Mouse (Mus musculus): Measurements from ENCODE around the gene Cntnap2. TPM values are rescaled to one million over a fixed set of nuclear protein-coding genes. Genes with fewer than 3 reads are reported as not detected.

Gene Cntnap2
- total and polyA plus RNA-seq, 2 experiments from 2014 or later, result 0.04 to 1.4 TPM

DNA sequence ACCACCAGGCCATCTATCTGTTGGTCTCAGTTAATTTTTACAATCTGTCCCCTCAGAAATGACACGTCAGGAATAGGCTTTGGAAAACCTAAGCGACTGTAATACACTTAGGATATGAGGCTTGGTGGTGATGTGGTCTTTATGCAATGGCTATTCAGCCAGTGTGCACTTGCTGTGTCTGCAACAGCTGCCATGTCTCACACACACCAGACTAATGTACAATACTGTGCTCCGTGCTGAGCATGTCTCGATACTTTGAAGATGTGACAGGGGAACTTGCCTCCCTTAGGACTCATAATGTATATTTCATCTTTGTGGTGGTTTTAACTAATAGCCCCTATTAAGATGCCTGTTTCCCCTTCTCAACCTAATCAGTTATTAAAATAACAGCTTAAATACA, 1142.7 kb downstream of the Cntnap2 start:
- Histone ChIP-seq H3K4me1 (ENCODE audit: control insufficient read depth, insufficient read depth) (no peaks in the 10 kb centered on the region), H3K36me3 (replicated peaks; ENCODE audit: control insufficient read depth, insufficient read depth, low read length) (no peaks in the 10 kb centered on the region), H3K9me3 (replicated peaks; ENCODE audit: control insufficient read depth, low read length) (no peaks in the 10 kb centered on the region), H3K4me3 (ENCODE audit: low read depth, low read length) (no peak overlapping the region), H3K4me2 (ENCODE audit: low read depth, low read length) (no peak overlapping the region), H3K27me3 (ENCODE audit: control insufficient read depth, insufficient read depth, low read length) (no peaks in the 10 kb centered on the region), H3K9ac (replicated peaks; ENCODE audit: low read depth, low read length) (no peak overlapping the region), H3K27ac (ENCODE audit: low read depth) (no peak overlapping the region)
- ATAC-seq (ENCODE audit: insufficient read depth, low read depth) (no peak), DNase-seq (ENCODE audit: low spot score) (no peak)
- 71% methylated on average over 4 of the region's 4 CpGs for WGBS
- TF ChIP-seq EP300 (IDR thresholded peaks at IDR 0.05; ENCODE audit: low read depth) (no peak), CTCF (IDR thresholded peaks at IDR 0.05; ENCODE audit: low read depth) (no peak)

DNA sequence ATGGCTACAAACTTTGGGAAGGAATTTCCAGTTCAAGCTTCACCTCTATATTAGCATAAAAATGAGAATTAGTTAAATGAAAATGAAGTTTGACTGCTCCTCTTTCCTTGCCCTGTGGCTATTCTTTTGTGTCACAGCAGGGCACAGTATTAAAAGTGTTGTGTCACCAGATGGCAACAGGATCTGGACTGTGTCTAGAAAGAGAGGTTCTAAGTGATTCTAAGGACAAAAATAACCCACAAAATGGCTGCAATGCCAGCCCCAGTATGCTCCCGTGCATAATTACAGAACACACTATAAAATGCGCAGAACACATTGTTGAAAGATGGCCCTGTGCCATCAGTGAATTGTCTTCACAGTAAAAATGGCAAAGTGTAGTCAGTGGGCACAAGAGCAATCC, 1146.4 kb downstream of the Cntnap2 start:
- TF ChIP-seq EP300 (IDR thresholded peaks at IDR 0.05; ENCODE audit: low read depth) (no peak), CTCF (IDR thresholded peaks at IDR 0.05; ENCODE audit: low read depth) (no peak)
- DNase-seq (ENCODE audit: low spot score), result no peak
- WGBS, result 48% methylated on average over 2 of the region's 2 CpGs
- Histone ChIP-seq H3K4me1 (ENCODE audit: control insufficient read depth, insufficient read depth) (no peaks in the 10 kb centered on the region), H3K36me3 (replicated peaks; ENCODE audit: control insufficient read depth, insufficient read depth, low read length) (no peaks in the 10 kb centered on the region), H3K4me2 (ENCODE audit: low read depth, low read length) (no peak overlapping the region), H3K4me3 (ENCODE audit: low read depth, low read length) (no peak overlapping the region), H3K9me3 (replicated peaks; ENCODE audit: control insufficient read depth, low read length) (no peaks in the 10 kb centered on the region), H3K27me3 (ENCODE audit: control insufficient read depth, insufficient read depth, low read length) (no peaks in the 10 kb centered on the region), H3K27ac (ENCODE audit: low read depth) (no peak overlapping the region), H3K9ac (replicated peaks; ENCODE audit: low read depth, low read length) (no peak overlapping the region)
- ATAC-seq (ENCODE audit: insufficient read depth, low read depth), result no peak

DNA sequence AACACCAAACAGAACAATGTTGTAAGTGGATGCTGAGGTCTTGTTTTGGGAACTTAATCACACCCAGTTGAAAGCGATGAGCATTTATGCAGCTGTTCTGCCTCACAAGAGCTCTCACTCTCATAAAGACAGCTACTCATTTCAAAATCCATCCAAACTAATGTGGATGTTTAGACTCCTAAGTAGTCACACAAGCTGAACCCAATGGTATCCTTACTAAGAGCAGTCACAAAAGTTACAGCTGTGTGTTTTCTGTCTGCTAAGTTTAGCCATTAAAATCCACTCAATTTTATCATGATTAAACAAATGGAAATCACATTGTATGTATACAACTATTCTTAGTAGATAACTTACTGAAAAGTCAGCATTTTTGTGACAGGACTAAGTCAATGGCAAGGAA, 1173.7 kb downstream of the Cntnap2 start:
- Histone ChIP-seq H3K27me3 (ENCODE audit: control insufficient read depth, insufficient read depth, low read length) (no peaks in the 10 kb centered on the region), H3K4me2 (ENCODE audit: low read depth, low read length) (no peak overlapping the region), H3K9me3 (replicated peaks; ENCODE audit: control insufficient read depth, low read length) (no peaks in the 10 kb centered on the region), H3K36me3 (replicated peaks; ENCODE audit: control insufficient read depth, insufficient read depth, low read length) (no peaks in the 10 kb centered on the region), H3K27ac (ENCODE audit: low read depth) (no peak overlapping the region), H3K4me1 (ENCODE audit: control insufficient read depth, insufficient read depth) (no peaks in the 10 kb centered on the region), H3K9ac (replicated peaks; ENCODE audit: low read depth, low read length) (no peak overlapping the region), H3K4me3 (ENCODE audit: low read depth, low read length) (no peak overlapping the region)
- no peak for DNase-seq (ENCODE audit: low spot score)
- TF ChIP-seq CTCF (IDR thresholded peaks at IDR 0.05; ENCODE audit: low read depth), result no peak
- TF ChIP-seq EP300 (IDR thresholded peaks at IDR 0.05; ENCODE audit: low read depth), result no peak
- WGBS, result 95% methylated on average over 1 of the region's 1 CpGs
- no peak for ATAC-seq (ENCODE audit: insufficient read depth, low read depth)

DNA sequence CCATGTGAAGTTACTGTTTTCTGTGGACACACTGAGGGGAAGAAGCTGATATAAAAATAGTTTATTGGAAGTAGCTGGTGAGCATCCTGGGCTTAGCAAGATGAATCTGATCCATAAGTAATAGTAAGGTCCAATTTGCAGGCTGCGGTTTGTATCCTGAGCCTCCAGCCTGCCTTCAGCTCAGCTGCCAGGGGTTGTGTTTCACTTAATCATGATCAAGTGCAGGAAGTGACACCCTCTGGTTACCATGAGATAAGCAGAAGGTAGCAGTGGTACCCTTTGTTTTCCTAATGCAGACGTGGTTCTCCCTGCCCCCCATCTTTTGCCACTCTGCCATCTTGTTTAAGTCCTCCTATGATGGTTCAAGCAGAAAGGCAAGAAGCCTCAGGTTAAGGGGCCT, 1181.2 kb downstream of the Cntnap2 start:
- Histone ChIP-seq H3K27ac (ENCODE audit: low read depth) (no peak overlapping the region), H3K4me3 (ENCODE audit: low read depth, low read length) (no peak overlapping the region), H3K4me2 (ENCODE audit: low read depth, low read length) (no peak overlapping the region), H3K9ac (replicated peaks; ENCODE audit: low read depth, low read length) (no peak overlapping the region), H3K27me3 (ENCODE audit: control insufficient read depth, insufficient read depth, low read length) (no peaks in the 10 kb centered on the region), H3K4me1 (ENCODE audit: control insufficient read depth, insufficient read depth) (no peaks in the 10 kb centered on the region), H3K36me3 (replicated peaks; ENCODE audit: control insufficient read depth, insufficient read depth, low read length) (no peaks in the 10 kb centered on the region), H3K9me3 (replicated peaks; ENCODE audit: control insufficient read depth, low read length) (no peaks in the 10 kb centered on the region)
- TF ChIP-seq EP300 (IDR thresholded peaks at IDR 0.05; ENCODE audit: low read depth) (no peak), CTCF (IDR thresholded peaks at IDR 0.05; ENCODE audit: low read depth) (no peak)
- DNase-seq (ENCODE audit: low spot score) (no peak), ATAC-seq (ENCODE audit: insufficient read depth, low read depth) (no peak)
- WGBS, result 44% methylated on average over 2 of the region's 2 CpGs

DNA sequence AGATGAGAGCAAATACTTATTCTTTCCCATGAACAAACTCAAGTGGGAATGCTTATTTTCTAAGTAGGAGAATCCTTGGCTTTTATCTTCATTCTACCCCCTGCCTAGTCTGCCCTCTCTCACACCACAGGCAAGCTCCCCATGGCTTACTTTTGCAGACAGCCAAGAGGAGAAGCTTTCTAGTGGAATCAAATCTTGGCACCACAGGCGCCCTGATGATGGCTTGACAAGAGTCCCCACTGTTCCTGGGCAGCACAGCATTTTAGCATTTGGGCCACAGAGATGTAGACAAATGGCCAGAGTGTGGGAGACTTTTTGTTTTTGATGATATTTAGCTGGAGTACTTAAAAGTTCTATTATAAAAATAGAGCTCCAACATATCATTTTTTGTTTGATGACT, 1204.0 kb downstream of the Cntnap2 start:
- no peaks in the 10 kb centered on the region for H3K36me3 ChIP-seq (replicated peaks; ENCODE audit: control insufficient read depth, insufficient read depth, low read length)

DNA sequence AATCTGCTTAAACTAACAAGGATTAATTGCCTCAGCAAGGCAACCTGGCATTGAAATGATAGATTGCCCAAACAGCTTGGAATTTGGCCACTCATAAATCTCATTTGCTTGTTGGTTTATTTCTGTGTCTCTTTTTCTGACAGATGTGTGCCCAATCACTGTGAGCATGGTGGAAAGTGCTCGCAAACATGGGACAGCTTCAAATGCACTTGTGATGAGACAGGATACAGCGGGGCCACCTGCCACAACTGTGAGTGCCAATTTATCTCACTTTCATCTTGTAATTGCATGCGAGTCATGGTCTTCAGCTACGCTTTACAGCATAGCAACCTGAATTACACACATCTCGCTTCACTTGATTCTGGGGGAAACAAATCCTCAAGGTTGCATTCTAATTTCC, 1287.8 kb downstream of the Cntnap2 start:
- Histone ChIP-seq H3K4me1 (ENCODE audit: control insufficient read depth, insufficient read depth) (no peaks in the 10 kb centered on the region), H3K27me3 (ENCODE audit: control insufficient read depth, insufficient read depth, low read length) (no peaks in the 10 kb centered on the region), H3K4me2 (ENCODE audit: low read depth, low read length) (no peak overlapping the region), H3K9ac (replicated peaks; ENCODE audit: low read depth, low read length) (no peak overlapping the region), H3K36me3 (replicated peaks; ENCODE audit: control insufficient read depth, insufficient read depth, low read length) (no peaks in the 10 kb centered on the region), H3K9me3 (replicated peaks; ENCODE audit: control insufficient read depth, low read length) (no peaks in the 10 kb centered on the region), H3K27ac (ENCODE audit: low read depth) (no peak overlapping the region), H3K4me3 (ENCODE audit: low read depth, low read length) (no peak overlapping the region)
- no peak for TF ChIP-seq CTCF (IDR thresholded peaks at IDR 0.05; ENCODE audit: low read depth)
- no peak for TF ChIP-seq EP300 (IDR thresholded peaks at IDR 0.05; ENCODE audit: low read depth)
- ATAC-seq (ENCODE audit: insufficient read depth, low read depth) (no peak), DNase-seq (ENCODE audit: low spot score) (no peak)
- 81% methylated on average over 5 of the region's 5 CpGs for WGBS

More for the DNA sequence above, 1204.0 kb downstream of the Cntnap2 start:
- H3K9me3 ChIP-seq (replicated peaks; ENCODE audit: control insufficient read depth, low read length), result no peaks in the 10 kb centered on the region
- no peak overlapping the region for H3K4me2 ChIP-seq (ENCODE audit: low read depth, low read length)
- H3K9ac ChIP-seq (replicated peaks; ENCODE audit: low read depth, low read length), result no peak overlapping the region
- TF ChIP-seq CTCF (IDR thresholded peaks at IDR 0.05; ENCODE audit: low read depth) (no peak), EP300 (IDR thresholded peaks at IDR 0.05; ENCODE audit: low read depth) (no peak)
- H3K4me3 ChIP-seq (ENCODE audit: low read depth, low read length), result no peak overlapping the region
- no peak overlapping the region for H3K27ac ChIP-seq (ENCODE audit: low read depth)
- H3K4me1 ChIP-seq (ENCODE audit: control insufficient read depth, insufficient read depth), result no peaks in the 10 kb centered on the region
- DNase-seq (ENCODE audit: low spot score) (no peak), ATAC-seq (ENCODE audit: insufficient read depth, low read depth) (no peak)
- WGBS, result 17% methylated on average over 1 of the region's 1 CpGs
- no peaks in the 10 kb centered on the region for H3K27me3 ChIP-seq (ENCODE audit: control insufficient read depth, insufficient read depth, low read length)
